Mouse (Mus musculus): ENCODE results near the gene Cdca8. TPM values are rescaled to one million over a fixed set of nuclear protein-coding genes. Genes with fewer than 3 reads are reported as not detected.

Cdca8 gene
- polyA plus RNA-seq, 1 experiment from 2014 or later: 111 TPM

GRCm38 (mm10) chr4:124943022-124943421 is 3.9 kb upstream of the Cdca8 start:
- WGBS: 3% methylated on average over 4 of the region's 4 CpGs
- peaks cover 3% of the 10 kb centered on the region; the same call in 1 of the 2 replicates for H3K36me3 ChIP-seq (ENCODE audit: control insufficient read depth, insufficient read depth, low read length)
- no peak; the same call in 1 of the 2 replicates for ATAC-seq (ENCODE audit: insufficient read depth, low FRiP score)

GRCm38 (mm10) chr4:124936613-124937471 is 2.3 kb downstream of the Cdca8 start, which contains the start of gene 9930104L06Rik:
Gene 9930104L06Rik (plus strand): TSS chr4:124937048.
- no peaks in the 10 kb centered on the region for H3K27me3 ChIP-seq (ENCODE audit: control insufficient read depth, insufficient read depth, low read length)
- H3K9ac ChIP-seq (ENCODE audit: low read length): peak within 1 kb of the TSS; percentile 85
- peak; percentile 100 for ATAC-seq (ENCODE audit: insufficient read depth, low FRiP score)
- no peaks in the 10 kb centered on the region for H3K9me3 ChIP-seq (replicated peaks; ENCODE audit: control insufficient read depth, low read length)
- H3K4me2 ChIP-seq (ENCODE audit: low read depth, low read length): peak within 1 kb of the TSS; percentile 77
- under 1% methylated on average over 52 of the region's 52 CpGs for WGBS
- peak within 1 kb of the TSS; percentile 86 for H3K4me3 ChIP-seq (replicated peaks; ENCODE audit: low read length)
- no peak within 1 kb of the TSS for H3K27ac ChIP-seq (ENCODE audit: low read length)
- H3K36me3 ChIP-seq (ENCODE audit: control insufficient read depth, insufficient read depth, low read length): no peaks in the 10 kb centered on the region
- H3K4me1 ChIP-seq (ENCODE audit: control insufficient read depth, insufficient read depth, low read length): peaks cover 15% of the 10 kb centered on the region

More at GRCm38 (mm10) chr4:124943022-124943421, 3.9 kb upstream of the Cdca8 start:
- H3K4me3 ChIP-seq (replicated peaks; ENCODE audit: low read length): no peak overlapping the region
- H3K27me3 ChIP-seq (ENCODE audit: control insufficient read depth, insufficient read depth, low read length): no peaks in the 10 kb centered on the region
- no peak overlapping the region for H3K27ac ChIP-seq (ENCODE audit: low read length)
- no peak overlapping the region for H3K9ac ChIP-seq (ENCODE audit: low read length)
- H3K9me3 ChIP-seq (replicated peaks; ENCODE audit: control insufficient read depth, low read length): no peaks in the 10 kb centered on the region
- 0 out of 2 replicates have a peak, but pooled peaks cover 1% of the 10 kb centered on the region for H3K4me1 ChIP-seq (ENCODE audit: control insufficient read depth, insufficient read depth, low read length)
- H3K4me2 ChIP-seq (ENCODE audit: low read depth, low read length): no peak overlapping the region

- no peak overlapping the region for H3K27ac ChIP-seq (ENCODE audit: low read length)
- H3K4me3 ChIP-seq (replicated peaks; ENCODE audit: low read length): no peak overlapping the region
- WGBS: 92% methylated on average over 5 of the region's 5 CpGs
- no peak overlapping the region for H3K9ac ChIP-seq (ENCODE audit: low read length)
- H3K36me3 ChIP-seq (ENCODE audit: control insufficient read depth, insufficient read depth, low read length): peaks cover 13% of the 10 kb centered on the region; the same call in 1 of the 2 replicates
- H3K27me3 ChIP-seq (ENCODE audit: control insufficient read depth, insufficient read depth, low read length): no peaks in the 10 kb centered on the region
- H3K4me1 ChIP-seq (ENCODE audit: control insufficient read depth, insufficient read depth, low read length): no peaks in the 10 kb centered on the region
- ATAC-seq (ENCODE audit: insufficient read depth, low FRiP score): no peak
- H3K9me3 ChIP-seq (replicated peaks; ENCODE audit: control insufficient read depth, low read length): no peaks in the 10 kb centered on the region
- no peak overlapping the region for H3K4me2 ChIP-seq (ENCODE audit: low read depth, low read length)
These were observed 11.0 kb downstream of the Cdca8 start for GRCm38 (mm10) chr4:124928102-124928501.

- H3K4me3 ChIP-seq (replicated peaks; ENCODE audit: low read length): peak overlapping the region; percentile 28
- 0 out of 2 replicates have a peak, but pooled peaks cover 3% of the 10 kb centered on the region for H3K4me1 ChIP-seq (ENCODE audit: control insufficient read depth, insufficient read depth, low read length)
- H3K9ac ChIP-seq (ENCODE audit: low read length): peak overlapping the region; percentile 26
- WGBS: 7% methylated on average over 21 of the region's 21 CpGs
- no peak overlapping the region for H3K27ac ChIP-seq (ENCODE audit: low read length)
- ATAC-seq (ENCODE audit: insufficient read depth, low FRiP score): no peak
- H3K4me2 ChIP-seq (ENCODE audit: low read depth, low read length): peak overlapping the region; percentile 47
- no peaks in the 10 kb centered on the region; the same call in 1 of the 2 replicates for H3K27me3 ChIP-seq (ENCODE audit: control insufficient read depth, insufficient read depth, low read length)
- H3K9me3 ChIP-seq (replicated peaks; ENCODE audit: control insufficient read depth, low read length): no peaks in the 10 kb centered on the region
- no peaks in the 10 kb centered on the region for H3K36me3 ChIP-seq (ENCODE audit: control insufficient read depth, insufficient read depth, low read length)
These were observed 32.9 kb downstream of the Cdca8 start for GRCm38 (mm10) chr4:124905971-124906822.

GRCm38 (mm10) chr4:124905417-124905816 is 33.7 kb downstream of the Cdca8 start:
- H3K4me3 ChIP-seq (replicated peaks; ENCODE audit: low read length): no peak overlapping the region
- 63% methylated on average over 4 of the region's 4 CpGs for WGBS
- no peak overlapping the region for H3K27ac ChIP-seq (ENCODE audit: low read length)
- H3K4me2 ChIP-seq (ENCODE audit: low read depth, low read length): no peak overlapping the region
- H3K36me3 ChIP-seq (ENCODE audit: control insufficient read depth, insufficient read depth, low read length): no peaks in the 10 kb centered on the region
- no peaks in the 10 kb centered on the region; the same call in 1 of the 2 replicates for H3K27me3 ChIP-seq (ENCODE audit: control insufficient read depth, insufficient read depth, low read length)
- H3K9ac ChIP-seq (ENCODE audit: low read length): no peak overlapping the region
- no peaks in the 10 kb centered on the region for H3K9me3 ChIP-seq (replicated peaks; ENCODE audit: control insufficient read depth, low read length)
- ATAC-seq (ENCODE audit: insufficient read depth, low FRiP score): no peak
- 0 out of 2 replicates have a peak, but pooled peaks cover 3% of the 10 kb centered on the region for H3K4me1 ChIP-seq (ENCODE audit: control insufficient read depth, insufficient read depth, low read length)

- peaks cover 21% of the 10 kb centered on the region for H3K27me3 ChIP-seq (ENCODE audit: control insufficient read depth, insufficient read depth, low read length)
These were observed 39.2 kb downstream of the Cdca8 start for GRCm38 (mm10) chr4:124899906-124900305.

GRCm38 (mm10) chr4:124898428-124898827 is 40.7 kb downstream of the Cdca8 start:
- ATAC-seq (ENCODE audit: insufficient read depth, low FRiP score): no peak
- Histone ChIP-seq H3K4me1 (ENCODE audit: control insufficient read depth, insufficient read depth, low read length) (no peaks in the 10 kb centered on the region), H3K36me3 (ENCODE audit: control insufficient read depth, insufficient read depth, low read length) (no peaks in the 10 kb centered on the region), H3K27me3 (ENCODE audit: control insufficient read depth, insufficient read depth, low read length) (peaks cover 36% of the 10 kb centered on the region), H3K27ac (ENCODE audit: low read length) (no peak overlapping the region), H3K4me2 (ENCODE audit: low read depth, low read length) (no peak overlapping the region), H3K9ac (ENCODE audit: low read length) (no peak overlapping the region), H3K4me3 (replicated peaks; ENCODE audit: low read length) (no peak overlapping the region), H3K9me3 (replicated peaks; ENCODE audit: control insufficient read depth, low read length) (no peaks in the 10 kb centered on the region)
- WGBS: 60% methylated on average over 10 of the region's 10 CpGs

More at GRCm38 (mm10) chr4:124899906-124900305, 39.2 kb downstream of the Cdca8 start:
- WGBS: 44% methylated on average over 5 of the region's 5 CpGs
- H3K4me3 ChIP-seq (replicated peaks; ENCODE audit: low read length): no peak overlapping the region
- no peaks in the 10 kb centered on the region for H3K9me3 ChIP-seq (replicated peaks; ENCODE audit: control insufficient read depth, low read length)
- no peaks in the 10 kb centered on the region for H3K36me3 ChIP-seq (ENCODE audit: control insufficient read depth, insufficient read depth, low read length)
- ATAC-seq (ENCODE audit: insufficient read depth, low FRiP score): no peak
- no peak overlapping the region for H3K27ac ChIP-seq (ENCODE audit: low read length)
- H3K4me1 ChIP-seq (ENCODE audit: control insufficient read depth, insufficient read depth, low read length): no peaks in the 10 kb centered on the region
- H3K4me2 ChIP-seq (ENCODE audit: low read depth, low read length): no peak overlapping the region
- H3K9ac ChIP-seq (ENCODE audit: low read length): no peak overlapping the region

- peak; percentile 53; the same call in 1 of the 2 replicates for ATAC-seq (ENCODE audit: insufficient read depth, low FRiP score)
- H3K27me3 ChIP-seq (ENCODE audit: control insufficient read depth, insufficient read depth, low read length): peaks cover 54% of the 10 kb centered on the region
- H3K4me1 ChIP-seq (ENCODE audit: control insufficient read depth, insufficient read depth, low read length): no peaks in the 10 kb centered on the region
- H3K9ac ChIP-seq (ENCODE audit: low read length): peak overlapping the region; percentile 39
- no peak overlapping the region for H3K27ac ChIP-seq (ENCODE audit: low read length)
- H3K4me3 ChIP-seq (replicated peaks; ENCODE audit: low read length): peak overlapping the region; percentile 42
- WGBS: 2% methylated on average over 83 of the region's 83 CpGs
- peak overlapping the region; percentile 64 for H3K4me2 ChIP-seq (ENCODE audit: low read depth, low read length)
- no peaks in the 10 kb centered on the region for H3K9me3 ChIP-seq (replicated peaks; ENCODE audit: control insufficient read depth, low read length)
- no peaks in the 10 kb centered on the region for H3K36me3 ChIP-seq (ENCODE audit: control insufficient read depth, insufficient read depth, low read length)
These were observed 44.3 kb downstream of the Cdca8 start for GRCm38 (mm10) chr4:124894508-124895428.

Data from stomach, embryonic 16.5 days (tissue).